Mouse (Mus musculus) small intestine, adult 2 months (tissue): ENCODE measurements at regions not wholly inside any gene's neighbourhood (a gene's known extent, or its start where the extent isn't known, plus 50 kb on each side); places are given as distances from the start of the nearest gene placed in this dataset.

Experiments
- CTCF ChIP-seq: fragments of 200-500 bp; IDR thresholded peaks from 2 replicates; pipeline ENCODE4 v1.5.1; 2012; ENCODE audit warnings: low read depth, mild to moderate bottlenecking, control low read depth, inconsistent platforms, low read length, moderate library complexity, mixed read lengths; ENCODE audit not compliant: insufficient replicate concordance, insufficient read length; ENCODE audit errors: extremely low read depth
- POLR2A ChIP-seq: fragments of 200-500 bp; IDR thresholded peaks from 2 replicates; pipeline ENCODE4 v1.6.1; 2012; ENCODE audit warnings: low read depth, mild to moderate bottlenecking, control low read depth, inconsistent platforms, low read length, moderate library complexity

DNA sequence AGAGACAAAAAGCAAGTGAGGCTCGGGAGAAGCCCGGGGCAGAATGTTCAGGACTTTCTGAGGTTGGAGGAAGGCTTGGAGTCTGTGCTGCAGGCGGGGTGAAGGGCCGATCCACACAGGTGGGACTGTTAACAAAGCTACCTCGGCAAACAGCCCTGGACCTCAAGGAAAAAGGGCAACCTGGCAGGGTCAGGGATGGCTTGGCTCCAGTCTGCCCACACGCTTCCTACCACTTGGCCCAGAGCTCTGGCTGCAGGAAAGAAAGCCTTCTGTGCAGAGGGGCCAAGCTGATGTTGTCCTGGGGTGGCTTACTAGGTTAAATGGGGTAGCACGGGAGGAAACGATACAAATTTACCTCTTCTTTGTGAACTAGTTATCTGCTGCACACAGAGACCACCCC, 121.5 kb upstream of the Rybp start:
- TF ChIP-seq CTCF: no peak
- no peak for TF ChIP-seq POLR2A
